Mouse (Mus musculus) kidney, postnatal 36 days (tissue): ENCODE results near the gene Nol3.
"Not testable (repeated sequence)": the region's sequence is repeated elsewhere in the genome, so short reads cannot be mapped to it uniquely, and the experiment has no call there.

Experiments used
- DNase-seq, 2 experiments: peaks; one replicate each; pipeline ENCODE4 v3.0.0; 2021 to 2022; ENCODE audit warnings: mixed read lengths in 2 of 2

Gene Nol3

DNA sequence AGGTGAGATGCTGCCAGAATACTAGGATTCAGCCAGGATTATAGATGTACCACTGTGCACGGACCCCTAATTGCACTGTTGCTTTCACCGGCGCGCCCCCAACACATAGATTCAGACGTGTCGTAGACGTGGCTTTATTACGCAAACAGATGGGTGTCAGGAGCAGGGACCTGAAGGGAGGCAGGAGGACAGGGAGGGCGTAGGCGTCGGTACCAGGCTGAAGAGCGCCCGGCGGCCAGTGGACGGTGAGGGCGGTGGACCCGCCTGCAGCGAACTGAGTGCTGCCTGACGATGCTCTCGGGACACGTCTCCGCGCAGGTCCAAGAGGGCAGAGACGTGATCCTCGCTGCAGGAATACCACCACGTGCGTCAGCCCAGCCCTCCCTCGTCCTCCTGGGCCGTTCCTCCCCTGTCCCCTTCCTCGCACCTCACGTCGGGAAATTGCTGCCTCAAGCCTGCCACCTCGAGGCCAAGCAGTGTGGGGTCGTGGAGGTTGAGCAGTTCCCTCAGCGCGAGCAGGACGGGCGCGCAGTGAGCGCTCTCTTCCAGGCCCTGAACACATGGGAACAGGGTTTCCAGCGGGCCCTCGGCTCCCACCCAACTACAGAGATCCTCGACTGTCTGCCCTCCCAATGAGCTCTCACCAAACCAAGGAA, 14.0 kb downstream of the Nol3 start, which contains the start of gene 4931428F04Rik:
TSS of gene 4931428F04Rik (minus strand) at position 60 of the 656 bp plus-strand sequence.
- DNase-seq = peak; percentile 32 to 50

GRCm38 (mm10) chr8:105290554-105291314, 14.8 kb downstream of the Nol3 start:
- peak; percentile 90 to 98 for DNase-seq

GRCm38 (mm10) chr8:105291364-105291763, 15.4 kb downstream of the Nol3 start:
- not testable (repeated sequence) for DNase-seq

GRCm38 (mm10) chr8:105291802-105292201, 15.9 kb downstream of the Nol3 start:
- DNase-seq = peak in 1 of 2 experiments; percentile 37

DNA sequence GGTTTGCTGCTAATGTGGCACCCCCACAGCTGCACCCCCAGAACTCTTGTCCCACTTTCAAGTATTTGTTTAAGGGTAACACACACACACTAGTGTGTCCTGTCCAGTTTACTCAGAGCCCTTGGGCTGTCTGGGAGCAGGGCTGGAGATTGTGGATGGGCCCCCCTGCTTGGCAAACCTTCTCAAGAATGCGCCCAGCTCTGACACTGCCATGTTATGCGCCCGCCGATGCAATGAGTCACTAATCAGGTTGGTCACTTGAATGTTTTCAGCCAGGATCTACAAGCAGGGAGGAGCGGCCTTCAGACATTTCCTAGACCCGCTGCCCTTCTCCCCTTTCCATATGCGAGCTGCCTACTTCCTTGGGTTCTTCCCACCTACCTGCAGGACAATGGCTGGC, 16.5 kb downstream of the Nol3 start:
- DNase-seq = no peak

- DNase-seq = no peak
Measured at GRCm38 (mm10) chr8:105293405-105293804, 17.5 kb downstream of the Nol3 start.

GRCm38 (mm10) chr8:105294776-105295175, 18.8 kb downstream of the Nol3 start:
- DNase-seq = no peak

DNA sequence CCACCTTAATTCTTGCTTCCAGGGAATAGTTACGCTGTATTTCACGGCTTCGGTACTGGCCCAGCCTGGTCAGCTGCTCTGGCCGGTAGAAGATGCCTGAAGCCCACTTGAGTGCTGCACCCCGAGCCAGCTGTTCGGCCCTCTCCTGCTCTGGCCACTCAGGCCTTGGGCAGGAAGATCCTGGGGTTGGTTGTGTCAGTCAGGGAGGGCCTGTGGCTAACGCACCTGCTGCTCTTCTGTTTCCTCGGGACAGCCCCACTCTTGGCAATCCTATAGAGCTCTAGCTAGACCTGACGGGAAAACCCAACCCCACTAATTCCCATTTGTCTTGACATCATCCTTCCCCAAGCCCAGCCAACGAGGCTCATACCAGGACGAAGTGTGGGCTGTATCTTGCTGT, 19.3 kb downstream of the Nol3 start:
- no peak for DNase-seq

GRCm38 (mm10) chr8:105295895-105296573, 20.1 kb downstream of the Nol3 start, which contains the start of gene Exoc3l:
Exoc3l (minus strand) TSS chr8:105296101.
- DNase-seq = peak; percentile 42 to 60

- peak; percentile 96 to 97 for DNase-seq
Measured at GRCm38 (mm10) chr8:105297511-105298192, 21.7 kb downstream of the Nol3 start, which contains the start of gene E2f4. E2f4 (plus strand) TSS chr8:105297663.

- DNase-seq = no peak
Measured at GRCm38 (mm10) chr8:105298351-105299252, 22.7 kb downstream of the Nol3 start.

DNA sequence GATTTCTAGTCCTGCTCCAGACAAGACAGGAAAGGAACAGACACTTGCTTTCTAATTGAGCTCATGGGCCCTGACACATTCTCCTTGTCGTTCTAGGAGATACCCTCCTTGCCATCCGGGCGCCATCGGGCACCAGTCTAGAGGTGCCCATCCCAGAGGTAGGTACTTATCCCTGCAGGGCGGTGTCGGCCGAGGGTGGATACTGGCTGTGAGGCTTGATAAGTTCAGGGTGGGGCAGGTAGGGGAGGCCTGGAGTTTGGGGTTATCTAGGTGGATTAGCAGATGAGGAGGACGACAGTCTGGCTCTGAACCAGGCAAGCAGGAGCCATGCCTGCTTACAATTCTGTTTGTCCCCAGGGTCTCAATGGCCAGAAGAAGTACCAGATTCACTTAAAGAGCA, 24.0 kb downstream of the Nol3 start:
- DNase-seq = no peak

- DNase-seq = no peak
Measured at GRCm38 (mm10) chr8:105303396-105303795, 27.5 kb downstream of the Nol3 start.

DNA sequence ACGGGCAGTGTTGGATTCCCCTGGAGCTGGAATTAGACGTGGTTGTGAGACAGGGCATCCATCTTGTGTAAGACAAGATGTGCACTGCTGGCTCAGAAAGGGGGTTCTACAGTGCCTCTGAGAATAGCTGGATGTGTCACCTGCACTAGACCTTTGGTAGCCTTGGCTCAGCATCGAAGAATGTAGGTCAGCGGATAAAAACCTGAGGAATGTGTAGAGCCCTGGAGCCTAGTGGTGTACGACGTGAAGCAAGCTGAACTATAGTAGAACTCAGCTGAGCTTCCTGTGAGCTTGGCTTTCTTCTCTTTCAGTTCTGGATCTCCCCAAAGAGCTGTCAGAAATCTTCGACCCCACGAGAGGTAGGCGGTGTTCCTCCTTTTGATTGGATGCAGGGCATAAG, 27.9 kb downstream of the Nol3 start:
- no peak for DNase-seq

- no peak for DNase-seq
Measured at GRCm38 (mm10) chr8:105304325-105305210, 28.6 kb downstream of the Nol3 start.

- peak; percentile 91 to 92 for DNase-seq
Measured at GRCm38 (mm10) chr8:105305211-105306145, 29.5 kb downstream of the Nol3 start, which contains the start of gene Elmo3. Elmo3 (plus strand) TSS chr8:105305601.

DNA sequence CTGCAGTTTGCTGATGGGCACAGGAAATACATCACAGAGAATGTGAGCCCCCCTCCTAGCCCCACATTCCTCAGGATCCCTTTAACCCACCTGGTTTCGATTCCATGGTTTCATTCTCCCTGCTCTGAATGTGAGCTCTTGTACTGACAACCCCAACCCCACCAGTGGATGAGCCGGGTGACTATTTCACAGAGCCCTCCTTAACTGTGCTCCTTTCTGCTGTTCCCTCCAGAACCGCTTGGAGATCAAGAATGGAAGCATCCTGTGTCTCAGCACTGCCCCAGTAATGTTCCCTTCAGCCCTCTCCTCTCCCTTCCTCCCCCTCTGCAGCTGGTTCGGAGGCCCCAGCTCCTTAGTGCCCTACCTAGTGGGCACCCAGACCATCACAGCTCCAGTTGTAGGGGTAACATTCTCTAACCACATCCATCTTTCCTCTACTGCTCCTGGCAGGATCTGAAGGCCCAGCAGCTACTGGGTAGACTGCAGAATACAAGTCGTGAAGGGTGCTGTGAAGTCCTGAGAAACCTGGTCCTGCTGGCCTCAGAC, 30.3 kb downstream of the Nol3 start:
- DNase-seq = no peak

- DNase-seq = no peak
Measured at GRCm38 (mm10) chr8:105307670-105308069, 31.7 kb downstream of the Nol3 start.

DNA sequence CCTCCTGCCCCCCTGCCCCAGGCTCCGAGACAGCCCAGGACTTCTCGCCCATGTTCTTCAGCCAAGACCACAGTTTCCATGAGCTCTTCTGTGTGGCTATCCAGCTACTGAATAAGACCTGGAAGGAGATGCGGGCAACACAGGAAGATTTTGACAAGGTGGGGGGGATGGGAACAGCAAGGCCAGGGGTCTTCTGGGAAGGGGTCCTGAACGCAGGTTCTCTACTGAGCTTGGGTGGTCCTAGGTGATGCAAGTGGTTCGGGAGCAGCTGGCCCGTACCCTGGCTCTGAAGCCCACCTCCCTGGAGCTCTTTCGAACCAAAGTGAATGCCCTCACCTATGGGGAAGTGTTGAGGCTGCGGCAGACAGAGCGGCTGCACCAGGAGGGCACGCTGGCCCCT, 32.5 kb downstream of the Nol3 start:
- no peak for DNase-seq
